Mouse (Mus musculus) erythroblast, embryonic 14.5 days (primary cell): ENCODE measurements at regions not wholly inside any gene's neighbourhood (a gene's known extent, or its start where the extent isn't known, plus 50 kb on each side); places are given as distances from the start of the nearest gene placed in this dataset.

Experiments
- GATA1 ChIP-seq: IDR thresholded peaks from 2 replicates; pipeline ENCODE4 v1.6.1; 2012; ENCODE audit warnings: low read length, inconsistent platforms, mixed read lengths
- TAL1 ChIP-seq: IDR thresholded peaks from 3 replicates; pipeline ENCODE4 v1.6.1; 2012; ENCODE audit warnings: low read length, inconsistent platforms, mixed read lengths

DNA sequence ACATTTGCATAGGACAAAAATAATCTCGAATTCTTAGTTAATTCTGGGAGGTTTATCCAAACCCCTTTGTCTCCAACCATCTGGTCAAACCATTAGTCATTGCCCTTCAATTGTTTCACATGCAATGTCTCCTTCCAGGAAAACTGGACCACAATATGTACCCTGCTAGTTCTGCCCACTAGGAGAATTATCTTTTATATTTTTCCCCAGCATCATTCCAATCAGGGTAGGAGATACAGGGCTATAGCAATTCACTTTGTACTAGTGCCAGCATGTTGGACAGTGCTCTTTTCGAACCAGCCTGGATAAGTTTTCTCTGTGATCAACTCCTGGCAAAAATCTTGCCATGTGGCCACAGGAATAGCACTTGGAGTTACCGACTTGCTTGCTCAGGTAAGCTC is 300.6 kb downstream of the Otol1 start:
- TF ChIP-seq TAL1 (no peak), GATA1 (no peak)
